Mouse (Mus musculus): ENCODE results near the gene Xlr5a. TPM values are rescaled to one million over a fixed set of nuclear protein-coding genes. Genes with fewer than 3 reads are reported as not detected.

Xlr5a gene
- total RNA-seq, 2 experiments from 2014 or later, result not detected

Other genes with a start within 250 kb of the Xlr5a start
- gene Pnma3, start 228.2 kb downstream of the Xlr5a start, total RNA-seq (2021), result 10 to 100 TPM; 18.1 to 19.6 TPM
- 1 to 10 TPM in 1 of 2 experiments, under 1 TPM in 1; 0.80 to 1.2 TPM for gene Xlr4a, start 210.5 kb downstream of the Xlr5a start, total RNA-seq (2021)
- gene Xlr3a, start 195.9 kb downstream of the Xlr5a start, total RNA-seq (2021), result 1 to 10 TPM in 1 of 2 experiments, not detected in 1; 1.1 TPM
- gene Gm14685, start 175.9 kb downstream of the Xlr5a start, total RNA-seq (2021), result 1 to 10 TPM; 1.8 to 1.9 TPM
- gene Xlr5b, start 144.2 kb downstream of the Xlr5a start, total RNA-seq (2021), result not detected
- gene DXBay18, start 143.5 kb downstream of the Xlr5a start, total RNA-seq (2021), result 1 to 10 TPM in 1 of 2 experiments, under 1 TPM in 1; 0.93 to 1.1 TPM
- not detected for gene Spin2d, start 116.0 kb downstream of the Xlr5a start, total RNA-seq (2021)
- gene Xlr3b, start 100.8 kb downstream of the Xlr5a start, total RNA-seq (2021), result 10 to 100 TPM in 1 of 2 experiments, 1 to 10 TPM in 1; 4.3 to 11.2 TPM
- 1 to 10 TPM in 1 of 2 experiments, not detected in 1; 1.5 TPM for gene Xlr4b, start 78.6 kb downstream of the Xlr5a start, total RNA-seq (2021)
- gene F8a, start 64.7 kb downstream of the Xlr5a start, total RNA-seq (2021), result 10 to 100 TPM; 14.6 to 14.7 TPM
- gene Xlr4c, start 49.8 kb downstream of the Xlr5a start, total RNA-seq (2021), result not detected
- gene Xlr3c, start 27.6 kb downstream of the Xlr5a start, total RNA-seq (2021), result not detected
- not detected for gene Xlr5c, start within 50 bp of the Xlr5a start, total RNA-seq (2021)
- not detected for gene Gm45015, start 43.9 kb upstream of the Xlr5a start, total RNA-seq (2021)
- 10 to 100 TPM; 16.2 to 17.9 TPM for gene Zfp275, start 49.6 kb upstream of the Xlr5a start, total RNA-seq (2021)
- under 1 TPM; 0.15 TPM for gene Gm18336, start 105.8 kb upstream of the Xlr5a start, total RNA-seq (2021)
- gene Zfp92, start 118.1 kb upstream of the Xlr5a start, total RNA-seq (2021), result 1 to 10 TPM; 1.5 to 2.1 TPM
- not detected for gene Trex2, start 142.4 kb upstream of the Xlr5a start, total RNA-seq (2021)
- gene Haus7, start 166.1 kb upstream of the Xlr5a start, total RNA-seq (2021), result 1 to 10 TPM; 8.6 TPM
- 10 to 100 TPM; 27.0 to 29.0 TPM for gene Bgn, start 190.6 kb upstream of the Xlr5a start, total RNA-seq (2021)
- gene Atp2b3, start 210.1 kb upstream of the Xlr5a start, total RNA-seq (2021), result 10 to 100 TPM; 77.4 to 83.1 TPM